Mouse (Mus musculus) limb, embryonic 13.5 days (tissue): ENCODE measurements around the gene Gm49378. TPM values are rescaled to one million over a fixed set of nuclear protein-coding genes. Genes with fewer than 3 reads are reported as not detected.

ENCODE experiments used
- ATAC-seq: fragments of 200-750 bp; cut with Nextera tagmentation; 2 replicates; pipeline ENCODE4 v1.8.0; 2017; ENCODE audit warnings: low read depth, moderate number of reproducible peaks, moderate TSS enrichment; ENCODE audit not compliant: low FRiP score
- H3K27ac ChIP-seq: fragments of 300-500 bp; sonication (generic); 2 replicates; pipeline ENCODE4 v1.5.1; 2015; ENCODE audit warnings: inconsistent platforms, mild to moderate bottlenecking, moderate library complexity
- H3K27me3 ChIP-seq: fragments of 300-500 bp; sonication (generic); 2 replicates; pipeline ENCODE4 v1.6.1; 2015; ENCODE audit warnings: mild to moderate bottlenecking, inconsistent platforms
- H3K36me3 ChIP-seq: fragments of 300-500 bp; sonication (generic); 2 replicates; pipeline ENCODE4 v1.6.1; 2015; ENCODE audit warnings: inconsistent platforms, mild to moderate bottlenecking, moderate library complexity
- H3K4me1 ChIP-seq: fragments of 300-500 bp; sonication (generic); 2 replicates; pipeline ENCODE4 v1.6.1; 2015; ENCODE audit warnings: inconsistent platforms
- H3K4me2 ChIP-seq: fragments of 300-500 bp; sonication (generic); replicated peaks from 2 replicates; pipeline ENCODE4 v1.6.1; 2015; ENCODE audit warnings: inconsistent platforms, mild to moderate bottlenecking, moderate library complexity
- H3K4me3 ChIP-seq: fragments of 300-500 bp; sonication (generic); 2 replicates; pipeline ENCODE4 v1.5.1; 2015; ENCODE audit warnings: moderate library complexity, mild to moderate bottlenecking, inconsistent platforms
- H3K9ac ChIP-seq: fragments of 300-500 bp; sonication (generic); 2 replicates; pipeline ENCODE4 v1.6.1; 2015; ENCODE audit warnings: mild to moderate bottlenecking, inconsistent platforms
- H3K9me3 ChIP-seq: fragments of 300-500 bp; sonication (generic); 2 replicates; pipeline ENCODE4 v1.6.1; 2016; ENCODE audit warnings: inconsistent platforms
- WGBS: fragments of 180-500 bp; shearing (Covaris S2); methylation state at CpG from one replicate; pipeline ENCODE4 v1.1.7; 2015; 5-methylcytosine and 5-hydroxymethylcytosine counted together
- polyA plus RNA-seq: library from polyadenylated mRNA; unstranded; fragments of >200 nt; fragmentation: Nextera tagmentation; extraction: Ambion mirVana; gene quantifications from 2 replicates; pipeline ENCODE4 v1.2.1, GENCODE M21; 2015

The Gm49378 gene
- polyA plus RNA-seq, 1 experiment from 2014 or later: 1.3 TPM

GRCm38 (mm10) chr14:55618486-55619195 lies 19.1 kb downstream of the Gm49378 start:
- H3K9me3 ChIP-seq: no peaks in the 10 kb centered on the region
- peaks cover 7% of the 10 kb centered on the region for H3K36me3 ChIP-seq
- peak overlapping the region; percentile 43 for H3K9ac ChIP-seq
- H3K27ac ChIP-seq: no peak overlapping the region
- 49% methylated on average over 22 of the region's 22 CpGs for WGBS
- peak overlapping the region; percentile 34 for H3K4me3 ChIP-seq
- no peaks in the 10 kb centered on the region; the same call in 1 of the 2 replicates for H3K27me3 ChIP-seq
- peak overlapping the region; percentile 58 for H3K4me2 ChIP-seq
- H3K4me1 ChIP-seq: peaks cover 6% of the 10 kb centered on the region; the same call in 1 of the 2 replicates
- ATAC-seq: no peak

- 16% methylated on average over 21 of the region's 21 CpGs for WGBS
- 0 out of 2 replicates have a peak, but pooled peaks cover 3% of the 10 kb centered on the region for H3K36me3 ChIP-seq
- H3K27me3 ChIP-seq: no peaks in the 10 kb centered on the region; the same call in 1 of the 2 replicates
- no peak within 1 kb of the TSS for H3K27ac ChIP-seq
- peak; percentile 79 for ATAC-seq
- H3K9ac ChIP-seq: peak within 1 kb of the TSS; percentile 43
- H3K4me3 ChIP-seq: peak within 1 kb of the TSS; percentile 34
- H3K4me1 ChIP-seq: peaks cover 6% of the 10 kb centered on the region; the same call in 1 of the 2 replicates
- H3K9me3 ChIP-seq: no peaks in the 10 kb centered on the region
- peak within 1 kb of the TSS; percentile 58 for H3K4me2 ChIP-seq
These were observed 19.9 kb downstream of the Gm49378 start, which contains the start of gene Rec8 for GRCm38 (mm10) chr14:55617822-55618221. Rec8 (plus strand) TSS chr14:55618037.

- Histone ChIP-seq H3K4me1 (peaks cover 6% of the 10 kb centered on the region; the same call in 1 of the 2 replicates), H3K27me3 (no peaks in the 10 kb centered on the region; the same call in 1 of the 2 replicates), H3K9ac (no peak overlapping the region), H3K9me3 (no peaks in the 10 kb centered on the region), H3K4me2 (no peak overlapping the region), H3K27ac (no peak overlapping the region), H3K4me3 (no peak overlapping the region), H3K36me3 (no peaks in the 10 kb centered on the region)
- 82% methylated on average over 2 of the region's 2 CpGs for WGBS
- ATAC-seq: no peak
These were observed 20.9 kb downstream of the Gm49378 start for GRCm38 (mm10) chr14:55616844-55617243.

GRCm38 (mm10) chr14:55615876-55616275 lies 21.8 kb downstream of the Gm49378 start:
- WGBS: 49% methylated on average over 2 of the region's 2 CpGs
- ATAC-seq: no peak
- H3K27ac ChIP-seq: no peak overlapping the region
- no peak overlapping the region for H3K4me3 ChIP-seq
- no peak overlapping the region for H3K9ac ChIP-seq
- no peaks in the 10 kb centered on the region for H3K36me3 ChIP-seq
- H3K4me1 ChIP-seq: peaks cover 6% of the 10 kb centered on the region; the same call in 1 of the 2 replicates
- H3K9me3 ChIP-seq: no peaks in the 10 kb centered on the region
- H3K4me2 ChIP-seq: no peak overlapping the region
- no peaks in the 10 kb centered on the region; the same call in 1 of the 2 replicates for H3K27me3 ChIP-seq

- WGBS: 83% methylated on average over 7 of the region's 7 CpGs
- H3K9ac ChIP-seq: no peak overlapping the region
- H3K4me3 ChIP-seq: no peak overlapping the region
- no peak for ATAC-seq
- no peak overlapping the region for H3K4me2 ChIP-seq
- H3K4me1 ChIP-seq: peaks cover 6% of the 10 kb centered on the region; the same call in 1 of the 2 replicates
- H3K27ac ChIP-seq: no peak overlapping the region
- H3K9me3 ChIP-seq: no peaks in the 10 kb centered on the region
- H3K27me3 ChIP-seq: no peaks in the 10 kb centered on the region; the same call in 1 of the 2 replicates
- peaks cover 5% of the 10 kb centered on the region; the same call in 1 of the 2 replicates for H3K36me3 ChIP-seq
These were observed 23.0 kb downstream of the Gm49378 start for GRCm38 (mm10) chr14:55614565-55615178.

GRCm38 (mm10) chr14:55613346-55613745 lies 24.3 kb downstream of the Gm49378 start:
- WGBS: 76% methylated on average over 6 of the region's 6 CpGs
- H3K4me3 ChIP-seq: no peak overlapping the region
- H3K27me3 ChIP-seq: no peaks in the 10 kb centered on the region
- H3K9ac ChIP-seq: no peak overlapping the region
- peaks cover 18% of the 10 kb centered on the region for H3K36me3 ChIP-seq
- ATAC-seq: no peak
- H3K27ac ChIP-seq: no peak overlapping the region
- no peaks in the 10 kb centered on the region for H3K9me3 ChIP-seq
- H3K4me1 ChIP-seq: no peaks in the 10 kb centered on the region
- no peak overlapping the region for H3K4me2 ChIP-seq

- no peak overlapping the region for H3K4me3 ChIP-seq
- peaks cover 14% of the 10 kb centered on the region for H3K4me1 ChIP-seq
- H3K27me3 ChIP-seq: no peaks in the 10 kb centered on the region
- no peak overlapping the region for H3K4me2 ChIP-seq
- peaks cover 49% of the 10 kb centered on the region for H3K36me3 ChIP-seq
- no peak for ATAC-seq
- WGBS: 95% methylated on average over 6 of the region's 6 CpGs
- H3K9ac ChIP-seq: no peak overlapping the region
- no peaks in the 10 kb centered on the region for H3K9me3 ChIP-seq
- no peak overlapping the region for H3K27ac ChIP-seq
These were observed 29.4 kb downstream of the Gm49378 start for GRCm38 (mm10) chr14:55608339-55608738.

GRCm38 (mm10) chr14:55605743-55606459 lies 31.8 kb downstream of the Gm49378 start:
- Histone ChIP-seq H3K9ac (no peak overlapping the region), H3K4me3 (no peak overlapping the region), H3K9me3 (no peaks in the 10 kb centered on the region), H3K36me3 (peaks cover 74% of the 10 kb centered on the region), H3K27ac (no peak overlapping the region), H3K4me1 (peaks cover 17% of the 10 kb centered on the region), H3K27me3 (no peaks in the 10 kb centered on the region), H3K4me2 (no peak overlapping the region)
- 92% methylated on average over 16 of the region's 16 CpGs for WGBS
- ATAC-seq: no peak

GRCm38 (mm10) chr14:55604823-55605222 lies 32.9 kb downstream of the Gm49378 start:
- Histone ChIP-seq H3K27ac (no peak overlapping the region), H3K9ac (no peak overlapping the region)

GRCm38 (mm10) chr14:55603633-55604576 lies 33.8 kb downstream of the Gm49378 start:
- no peaks in the 10 kb centered on the region for H3K9me3 ChIP-seq
- H3K4me1 ChIP-seq: peaks cover 17% of the 10 kb centered on the region
- H3K4me3 ChIP-seq: peak overlapping the region; percentile 41
- H3K27me3 ChIP-seq: no peaks in the 10 kb centered on the region
- peak; percentile 92 for ATAC-seq
- 16% methylated on average over 19 of the region's 19 CpGs for WGBS
- peaks cover 80% of the 10 kb centered on the region for H3K36me3 ChIP-seq
- peak overlapping the region; percentile 72 for H3K27ac ChIP-seq
- H3K4me2 ChIP-seq: peak overlapping the region; percentile 64
- peak overlapping the region; percentile 65 for H3K9ac ChIP-seq

More at GRCm38 (mm10) chr14:55604823-55605222, 32.9 kb downstream of the Gm49378 start:
- Histone ChIP-seq H3K9me3 (no peaks in the 10 kb centered on the region), H3K4me1 (peaks cover 17% of the 10 kb centered on the region), H3K4me3 (peak overlapping the region; percentile 41; the same call in 1 of the 2 replicates), H3K27me3 (no peaks in the 10 kb centered on the region), H3K4me2 (peak overlapping the region; percentile 64), H3K36me3 (peaks cover 80% of the 10 kb centered on the region)
- WGBS: 91% methylated on average over 11 of the region's 11 CpGs
- ATAC-seq: no peak

- 81% methylated on average over 7 of the region's 7 CpGs for WGBS
- no peaks in the 10 kb centered on the region for H3K27me3 ChIP-seq
These were observed 34.4 kb downstream of the Gm49378 start, which contains the start of gene Irf9 for GRCm38 (mm10) chr14:55603271-55603632. Irf9 (plus strand) TSS chr14:55603571.

More at GRCm38 (mm10) chr14:55603271-55603632, 34.4 kb downstream of the Gm49378 start, which contains the start of gene Irf9:
- Histone ChIP-seq H3K27ac (peak within 1 kb of the TSS; percentile 72), H3K9me3 (no peaks in the 10 kb centered on the region), H3K36me3 (peaks cover 80% of the 10 kb centered on the region), H3K9ac (peak within 1 kb of the TSS; percentile 65), H3K4me1 (peaks cover 17% of the 10 kb centered on the region), H3K4me3 (peak within 1 kb of the TSS; percentile 41), H3K4me2 (peak within 1 kb of the TSS; percentile 64)
- ATAC-seq: no peak
